Mouse (Mus musculus) adrenal gland, adult 18-20 months (tissue): Measurements from ENCODE around the gene Srprb. TPM values are rescaled to one million over a fixed set of nuclear protein-coding genes. Genes with fewer than 3 reads are reported as not detected.
"Not testable (repeated sequence)": the region's sequence is repeated elsewhere in the genome, so short reads cannot be mapped to it uniquely, and the experiment has no call there.

Experiments used
- DNase-seq, 2 experiments: peaks; one replicate each; pipeline ENCODE4 v3.0.0; 2021 to 2022; ENCODE audit warnings: low spot score in 2 of 2
- total RNA-seq, 2 experiments: library from RNA; stranded (reverse); gene quantifications; 1 replicate in 1 of 2; 2 replicates in 1 of 2; pipeline ENCODE4 v1.2.3; 2021

The Srprb gene
- total RNA-seq, 2 experiments from 2014 or later = 34.3 to 50.9 TPM

DNA sequence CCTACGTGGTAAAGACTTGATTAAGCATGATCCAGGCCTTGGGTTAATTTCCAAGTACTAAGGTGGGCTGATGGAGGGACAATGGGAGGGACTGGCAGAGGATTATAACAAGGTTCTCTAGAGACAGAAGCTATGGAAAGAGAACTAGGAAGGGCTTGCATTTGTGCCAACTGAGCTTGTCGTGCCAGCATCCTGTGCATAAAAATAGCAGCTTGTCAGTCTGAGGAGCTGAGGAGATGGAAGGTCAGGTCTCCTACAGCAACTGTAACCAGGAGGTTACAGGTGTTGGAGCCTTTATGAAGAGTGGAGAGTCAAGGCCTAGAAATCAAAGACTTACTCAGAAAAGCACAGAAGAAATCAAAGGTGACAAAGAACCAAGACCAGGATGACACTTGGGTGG lies 11.7 kb upstream of the Srprb start:
- DNase-seq = no peak

DNA sequence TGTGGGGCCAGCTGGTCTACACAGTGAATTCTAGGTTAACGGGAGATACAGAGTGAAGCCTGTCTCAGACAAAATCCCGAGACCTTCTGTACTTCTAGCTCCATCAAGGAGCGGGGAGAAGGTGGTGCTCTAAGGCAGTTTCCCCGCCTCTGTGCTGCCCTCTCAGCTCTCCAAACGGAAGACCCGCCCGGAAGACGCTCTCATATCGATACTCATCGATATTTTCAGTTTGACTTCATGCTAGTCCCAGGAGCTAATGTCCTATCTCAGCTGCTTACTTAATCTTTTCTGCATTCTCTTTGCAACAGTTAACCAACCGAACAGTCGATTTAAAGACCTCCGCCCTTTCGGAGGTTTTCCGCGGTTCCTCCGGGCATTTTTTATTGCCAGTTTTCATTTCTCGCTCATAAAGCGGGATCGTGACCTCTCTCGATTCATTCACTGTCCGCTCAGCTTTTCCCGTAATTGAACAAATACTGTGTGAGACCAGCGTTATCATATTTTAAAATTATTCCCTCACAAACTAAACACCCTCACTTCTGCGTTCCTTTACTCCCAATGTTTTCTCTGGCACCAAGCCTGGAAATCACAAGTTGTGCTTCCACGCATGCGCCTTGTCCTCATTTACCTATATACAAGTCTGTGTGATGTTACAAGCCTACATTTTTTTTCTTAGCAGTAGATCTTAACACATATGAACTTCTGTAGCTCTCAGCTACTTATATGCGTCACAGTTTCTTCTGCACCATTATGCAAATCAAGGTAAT lies 10.9 kb upstream of the Srprb start:
- DNase-seq = no peak

DNA sequence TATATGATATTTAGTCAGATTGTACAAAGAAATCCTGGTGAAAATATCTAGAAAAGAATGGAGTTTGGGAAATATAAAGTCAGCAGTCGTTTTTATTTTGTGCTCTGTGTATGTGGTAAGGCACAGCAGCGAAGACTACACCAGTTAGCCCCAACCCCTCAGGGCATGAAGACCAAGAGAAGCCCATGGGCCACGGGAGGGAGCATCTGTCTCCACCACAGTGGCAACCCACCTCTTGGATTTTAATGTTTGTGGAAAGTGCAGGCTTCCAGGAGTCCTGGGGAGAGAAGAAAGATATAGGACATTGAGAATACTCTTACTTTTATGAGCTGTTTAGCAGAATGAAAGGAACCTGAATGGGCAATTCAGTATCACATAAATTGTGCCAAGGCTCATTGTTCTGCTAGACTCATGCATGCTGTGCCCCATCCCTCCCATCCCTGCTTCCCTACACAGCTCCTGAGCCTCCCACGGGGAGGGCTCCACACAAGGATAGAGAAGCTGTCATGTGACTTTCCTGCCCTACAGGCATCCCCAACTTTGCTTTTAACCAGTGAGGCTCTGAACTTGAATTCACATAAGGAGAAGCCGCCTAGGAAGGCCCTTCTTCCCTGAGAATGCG lies 7.0 kb upstream of the Srprb start:
- no peak for DNase-seq

DNA sequence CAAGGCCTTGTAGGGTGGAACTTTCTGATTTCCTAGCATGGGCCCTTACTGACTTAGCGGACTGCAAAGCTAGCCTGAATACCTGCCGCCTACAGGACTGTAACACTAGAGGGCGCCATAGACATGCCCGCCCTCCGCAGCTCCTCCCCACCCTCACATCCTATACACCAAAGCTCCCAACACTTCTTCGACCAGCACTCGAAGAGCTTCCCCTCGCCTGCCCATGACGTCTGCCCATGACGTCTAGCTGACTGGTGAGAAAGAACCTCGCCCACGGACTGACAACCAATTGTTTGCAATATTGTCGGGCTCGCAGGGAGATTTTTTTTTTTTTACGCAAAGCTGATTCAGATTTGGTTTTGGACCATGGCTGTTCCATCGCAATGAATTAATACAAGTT lies 5.9 kb upstream of the Srprb start:
- peak; percentile 47 to 54 for DNase-seq

DNA sequence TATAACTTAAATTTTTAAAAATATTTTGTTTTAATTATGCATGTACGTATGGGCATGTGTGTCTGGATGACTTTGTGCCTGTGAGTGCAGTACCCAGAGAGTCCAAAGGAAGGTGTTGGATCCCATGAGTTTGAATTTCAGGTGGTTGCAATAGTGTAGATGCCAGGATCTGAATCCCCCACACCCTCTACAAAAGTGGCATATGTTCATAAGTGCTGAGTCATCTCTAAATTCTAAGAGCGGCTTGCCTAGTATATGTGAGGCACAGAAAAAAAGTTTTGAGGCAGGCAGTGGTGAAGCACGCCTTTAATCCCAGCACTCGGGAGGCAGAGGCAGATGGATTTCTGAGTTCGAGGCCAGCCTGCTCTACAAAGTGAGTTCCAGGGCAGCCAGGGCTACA lies 3.8 kb upstream of the Srprb start:
- DNase-seq = no peak

DNA sequence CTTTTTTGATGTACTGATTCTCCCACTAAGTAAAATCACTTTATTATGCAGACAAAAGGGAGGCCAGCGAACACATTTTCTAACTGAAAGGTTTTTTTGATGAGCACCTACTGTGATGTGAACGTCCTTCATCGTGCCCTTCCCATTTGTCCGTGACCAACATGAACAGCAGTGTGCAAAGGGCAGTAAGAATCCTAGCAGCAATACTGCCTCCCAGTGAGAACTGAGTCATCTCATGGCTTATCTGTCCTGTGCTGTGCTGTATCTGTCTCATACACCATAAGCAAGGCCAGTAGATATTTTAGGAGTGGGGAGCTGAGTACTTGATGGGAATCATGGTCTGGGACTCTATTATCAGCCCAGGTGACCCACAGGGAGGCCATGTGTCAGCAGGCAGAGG lies 13.5 kb downstream of the Srprb start:
- DNase-seq = no peak

DNA sequence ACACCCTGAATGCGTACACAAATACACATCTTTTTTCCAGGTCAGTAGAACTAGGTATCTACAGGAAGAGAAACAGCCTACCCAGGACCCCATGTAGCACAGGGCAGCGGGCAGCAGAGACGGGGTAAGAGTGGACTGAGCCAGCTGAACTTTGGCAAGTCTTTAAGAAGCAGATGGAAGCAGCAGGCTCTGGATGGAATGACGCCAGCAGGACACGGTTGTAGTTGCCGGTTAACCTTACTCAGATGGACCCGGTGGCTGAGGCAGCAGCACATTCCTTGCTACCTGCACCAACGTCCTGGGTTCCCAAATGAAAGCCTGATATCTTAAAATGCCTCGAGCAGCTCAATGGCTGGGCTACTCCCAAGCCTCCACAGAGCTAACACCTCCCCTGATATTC lies 15.2 kb downstream of the Srprb start:
- no peak for DNase-seq

DNA sequence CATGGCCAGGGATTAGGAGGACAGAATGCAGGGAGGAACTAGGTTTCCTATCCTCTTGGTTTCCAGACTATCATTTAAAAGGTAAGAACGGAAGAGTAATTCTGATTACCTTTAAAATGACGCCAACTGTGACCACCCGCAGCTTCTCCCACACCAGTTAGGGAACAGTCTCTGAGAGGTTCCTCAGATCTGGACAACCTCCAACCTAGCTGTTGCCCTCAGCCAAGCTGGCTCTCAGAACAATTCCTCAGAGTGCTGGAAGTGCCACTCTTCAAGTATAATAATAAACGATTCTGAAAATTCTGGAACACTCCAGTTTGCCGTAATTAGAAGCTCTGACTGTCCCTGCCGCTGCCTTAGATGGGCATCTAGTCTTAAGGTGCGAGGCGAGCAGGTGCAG lies 16.0 kb downstream of the Srprb start:
- no peak for DNase-seq

DNA sequence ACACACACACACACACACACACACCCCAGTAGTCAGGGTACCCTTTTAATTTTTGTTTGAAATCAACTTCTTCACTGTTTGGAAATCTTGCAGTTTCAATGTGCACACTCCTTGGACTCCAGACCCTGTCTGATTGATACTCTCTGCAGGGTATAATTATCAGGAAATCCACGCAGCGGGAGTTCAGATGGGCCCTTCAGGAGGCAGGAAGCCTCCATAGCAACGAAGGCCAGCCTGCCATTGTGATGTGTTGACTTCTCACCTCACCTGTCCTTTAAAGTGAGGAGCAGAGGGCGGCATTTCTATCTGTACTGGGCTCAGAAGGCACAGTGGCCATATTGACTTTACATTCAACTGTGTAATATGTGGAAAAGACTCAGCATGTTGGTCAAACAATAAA lies 17.1 kb downstream of the Srprb start:
- DNase-seq = no peak

DNA sequence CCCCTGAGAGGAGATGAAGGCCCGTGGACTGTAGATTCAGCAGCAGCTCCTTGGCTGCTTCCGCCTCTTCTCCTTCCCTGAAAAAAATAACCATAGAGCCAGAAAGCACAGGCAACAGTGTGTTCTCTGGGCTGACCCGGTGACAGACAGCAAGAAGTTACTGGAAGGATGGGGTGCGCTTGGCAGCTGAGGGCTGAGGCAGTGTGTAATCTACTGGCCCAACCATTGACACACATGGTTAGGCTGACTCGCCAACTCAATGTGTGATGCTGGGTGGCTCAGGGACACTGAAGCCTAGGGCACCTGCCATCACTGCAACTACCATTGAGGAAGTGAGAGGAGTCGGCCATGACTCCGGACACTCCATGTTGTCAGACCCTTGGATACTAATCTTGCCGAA lies 20.1 kb downstream of the Srprb start:
- DNase-seq = no peak

DNA sequence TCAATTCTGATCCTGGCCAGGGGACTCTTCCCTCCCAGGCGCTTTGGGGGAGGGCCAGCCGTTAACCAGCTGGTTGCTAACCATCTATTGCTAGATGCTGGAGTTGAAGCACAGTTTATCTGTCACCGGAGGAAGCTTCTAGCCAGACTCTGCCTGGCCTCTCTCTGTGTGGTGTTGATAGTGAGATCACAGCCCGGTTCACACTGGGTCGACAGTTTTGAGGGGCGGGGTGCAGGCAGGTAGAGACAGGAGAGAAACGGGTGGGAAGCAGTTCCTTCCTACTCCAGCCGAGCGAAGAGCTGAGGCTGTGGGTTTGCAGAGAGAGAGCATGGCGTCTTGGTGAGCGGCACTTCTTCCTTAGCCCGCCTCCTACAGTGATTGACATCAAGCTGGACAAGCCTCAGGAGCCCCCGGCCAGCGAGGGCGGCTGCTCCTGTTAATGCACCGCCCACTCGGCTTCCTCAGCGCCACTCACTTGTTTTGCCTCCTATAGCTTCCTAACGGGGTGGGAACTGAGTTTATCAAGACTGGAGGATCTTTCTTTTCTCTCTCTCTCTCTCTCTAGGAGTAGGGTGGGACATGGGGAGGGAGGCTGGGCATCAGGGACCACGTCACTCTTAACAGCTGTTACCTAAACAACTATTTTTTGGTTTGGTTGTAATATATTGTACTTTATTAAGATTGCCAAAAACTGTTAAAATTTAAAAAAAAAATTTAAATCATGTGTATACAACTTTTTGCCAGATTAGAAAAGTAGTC lies 21.0 kb downstream of the Srprb start:
- peak; percentile 54 to 64 for DNase-seq

DNA sequence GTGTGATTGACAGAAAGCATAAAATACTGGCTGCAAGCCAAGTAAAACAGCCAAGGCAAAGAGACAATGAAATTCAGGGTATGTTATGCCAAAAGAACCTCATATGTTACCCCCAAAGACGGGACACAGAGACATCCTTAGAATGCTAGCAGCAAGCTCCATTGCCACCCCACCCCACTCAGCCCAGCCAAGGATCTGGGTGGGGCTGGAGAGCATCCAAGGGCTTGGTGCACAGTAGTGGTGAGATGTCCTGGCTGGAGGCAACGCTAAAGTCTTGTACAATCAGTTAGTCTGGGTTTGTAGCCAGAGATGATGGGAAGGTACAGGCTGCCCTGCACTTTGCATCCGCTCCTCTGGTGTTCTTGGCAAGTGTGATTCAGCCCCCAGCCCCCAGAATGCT lies 21.6 kb downstream of the Srprb start:
- DNase-seq = peak in 1 of 2 experiments; percentile 34

DNA sequence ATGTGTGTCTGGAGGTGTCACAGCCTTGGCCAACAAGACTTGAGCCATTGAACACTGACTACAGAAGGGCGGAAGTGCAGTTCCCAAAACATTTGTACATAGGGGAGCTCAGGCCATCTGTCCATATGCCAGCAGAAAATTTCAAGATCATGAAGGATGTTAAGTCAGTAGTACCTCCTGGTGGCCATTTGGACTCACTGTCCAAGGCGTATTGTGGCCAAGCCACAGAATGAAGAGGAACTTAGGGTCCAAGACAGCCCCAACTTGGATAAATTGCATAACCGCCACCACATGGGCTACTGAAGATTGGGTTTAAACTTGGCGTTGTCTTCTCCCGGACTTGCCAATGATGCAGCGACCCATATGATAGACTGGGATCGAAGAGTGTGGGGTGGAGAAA lies 26.2 kb downstream of the Srprb start:
- no peak for DNase-seq

DNA sequence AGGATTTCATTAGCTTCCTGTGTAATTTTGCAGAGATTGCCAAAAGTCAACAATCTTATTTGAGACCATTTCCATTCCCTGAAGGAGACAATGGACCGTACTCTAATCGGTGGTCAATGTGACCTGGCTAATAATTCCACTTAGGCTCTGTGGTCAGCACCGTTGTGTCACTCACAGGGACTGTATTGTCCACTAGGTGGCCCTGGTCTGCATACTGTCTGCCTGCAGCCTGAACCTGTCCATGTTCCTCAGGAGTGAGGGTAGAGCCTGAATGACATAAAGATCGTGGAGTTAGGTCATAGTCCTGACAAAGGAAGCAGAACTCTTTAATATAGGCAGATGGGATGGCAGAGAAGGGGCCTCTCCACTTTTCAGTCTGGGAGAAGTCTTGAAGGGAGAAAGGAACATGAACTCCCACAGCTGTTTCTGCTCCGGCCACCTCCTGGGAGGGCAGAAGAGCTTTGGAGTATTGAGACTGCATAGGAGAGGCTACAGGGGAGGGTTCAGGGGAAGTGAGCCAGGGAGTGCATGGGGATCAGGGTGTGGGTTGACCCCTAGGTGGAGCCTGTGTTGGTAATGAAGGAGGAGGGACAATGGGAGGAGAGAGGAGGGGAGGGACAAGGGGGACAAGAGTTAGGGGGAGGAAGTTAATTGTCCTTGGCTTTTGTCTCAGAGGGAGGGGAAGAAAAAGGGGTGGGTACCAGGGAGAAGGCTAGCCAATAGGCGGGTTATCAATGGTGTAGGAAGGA lies 27.0 kb downstream of the Srprb start:
- no peak for DNase-seq

DNA sequence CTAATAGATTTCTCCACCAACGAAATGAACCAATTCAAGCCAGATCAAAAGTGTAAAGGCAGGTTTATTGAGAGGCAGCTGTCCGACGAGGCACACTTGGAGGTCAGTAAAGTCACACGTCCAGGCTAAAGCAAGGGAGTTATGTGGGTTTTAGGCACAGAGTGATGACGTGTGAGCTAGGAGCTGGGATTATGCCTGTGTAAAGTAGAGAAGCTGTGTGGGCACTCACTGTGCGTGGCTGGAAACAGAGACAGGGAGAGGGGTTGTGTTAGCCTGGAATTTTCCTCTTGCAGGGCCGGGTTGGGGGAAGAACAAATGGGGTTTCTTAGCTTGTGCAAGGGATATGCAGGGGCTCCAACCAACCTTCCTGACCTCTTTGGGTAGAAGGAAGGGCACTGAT lies 33.2 kb downstream of the Srprb start:
- DNase-seq = no peak

DNA sequence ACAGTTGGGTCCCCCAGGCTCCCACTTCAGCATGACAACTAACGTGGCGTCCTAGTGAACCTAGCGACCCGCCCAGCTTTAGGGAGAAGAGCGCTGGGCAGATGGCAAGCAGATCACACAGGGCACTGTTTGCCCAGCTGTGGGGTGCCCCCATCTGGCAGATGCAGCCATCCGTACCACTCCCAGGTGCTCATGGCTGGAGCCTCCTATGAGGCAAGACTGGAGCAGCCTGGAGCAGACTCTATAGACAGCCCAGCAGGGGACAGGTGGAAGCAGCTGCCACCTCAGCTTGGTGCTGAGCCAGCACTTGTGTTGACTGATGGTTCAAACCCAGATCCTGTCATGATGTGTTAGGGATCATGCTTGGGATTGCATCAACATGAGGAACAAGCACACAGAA lies 33.9 kb downstream of the Srprb start:
- DNase-seq = no peak

DNA sequence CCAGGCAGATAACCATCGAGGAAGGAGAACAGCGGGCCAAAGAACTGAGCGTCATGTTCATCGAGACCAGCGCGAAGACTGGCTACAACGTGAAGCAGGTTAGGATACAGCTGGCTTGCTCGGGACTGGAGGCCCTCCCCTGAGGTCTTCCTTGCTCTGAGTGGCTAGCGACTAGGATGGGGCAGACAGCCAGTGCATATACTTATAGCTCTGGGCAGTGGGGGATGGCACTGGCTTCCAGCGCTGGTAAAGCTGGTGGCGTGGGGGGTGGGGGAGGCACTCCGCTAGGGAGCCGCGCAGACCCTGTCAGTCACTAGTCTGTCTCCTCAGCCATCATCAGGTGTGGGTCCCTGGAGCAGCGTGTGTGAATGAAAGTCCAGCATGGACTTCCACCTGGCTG lies 38.1 kb downstream of the Srprb start:
- DNase-seq = no peak

DNA sequence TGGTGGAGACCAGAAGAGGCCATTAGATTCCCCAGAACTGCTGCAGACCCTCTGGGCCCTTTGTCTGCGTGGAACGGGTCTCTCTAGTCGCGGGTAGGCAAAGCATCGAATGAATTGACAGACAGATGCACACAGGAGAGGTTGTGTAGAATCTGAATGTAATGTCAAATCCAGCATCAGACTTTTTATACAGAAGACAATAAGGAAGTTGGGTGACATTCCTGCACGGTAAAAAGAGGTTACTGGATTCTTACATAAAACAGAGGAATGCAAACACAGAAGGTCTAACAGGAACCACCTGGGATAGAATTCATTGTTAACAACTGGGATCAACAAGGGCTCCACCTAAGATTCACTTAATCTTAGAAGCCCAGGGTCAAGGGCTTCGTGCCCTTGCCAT lies 46.8 kb downstream of the Srprb start:
- DNase-seq = not testable (repeated sequence)

DNA sequence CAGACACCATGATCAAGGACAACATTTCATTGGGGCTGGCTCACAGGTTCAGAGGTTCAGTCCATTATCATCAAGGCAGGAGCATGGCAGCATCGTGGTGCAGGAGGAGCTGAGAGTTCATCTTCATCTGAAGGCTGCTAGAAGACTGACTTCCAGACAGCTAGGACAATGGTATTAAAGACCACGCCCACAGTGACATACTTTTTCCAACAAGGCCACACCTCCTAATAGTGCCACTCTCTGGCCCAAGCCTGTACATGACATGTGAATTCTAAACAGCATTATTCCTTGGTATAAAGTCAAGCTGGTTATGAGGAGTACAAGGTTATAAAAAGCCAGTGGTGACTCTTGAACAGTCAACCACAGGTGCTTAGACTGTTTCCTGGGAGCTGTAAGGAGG lies 47.4 kb downstream of the Srprb start:
- no peak for DNase-seq

DNA sequence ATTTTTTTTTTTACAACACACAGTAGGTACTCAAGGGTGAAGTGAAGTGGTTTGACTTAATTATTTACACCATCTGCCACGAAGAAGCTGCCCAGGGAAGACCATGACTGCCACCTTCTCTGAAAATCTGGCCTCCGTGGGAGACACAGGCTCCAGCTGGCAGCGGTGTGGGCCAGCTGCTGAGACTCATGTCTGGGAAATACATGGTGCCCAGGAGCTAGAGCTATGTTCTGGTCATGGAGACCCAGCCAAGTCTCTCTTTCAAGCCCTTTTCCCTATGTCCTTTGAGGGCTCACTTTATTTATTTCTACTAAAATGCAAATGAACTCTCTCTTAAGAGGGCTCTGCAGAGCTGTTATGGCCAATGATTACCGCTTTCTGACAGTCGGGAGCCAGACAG lies 48.7 kb downstream of the Srprb start:
- DNase-seq = no peak

DNA sequence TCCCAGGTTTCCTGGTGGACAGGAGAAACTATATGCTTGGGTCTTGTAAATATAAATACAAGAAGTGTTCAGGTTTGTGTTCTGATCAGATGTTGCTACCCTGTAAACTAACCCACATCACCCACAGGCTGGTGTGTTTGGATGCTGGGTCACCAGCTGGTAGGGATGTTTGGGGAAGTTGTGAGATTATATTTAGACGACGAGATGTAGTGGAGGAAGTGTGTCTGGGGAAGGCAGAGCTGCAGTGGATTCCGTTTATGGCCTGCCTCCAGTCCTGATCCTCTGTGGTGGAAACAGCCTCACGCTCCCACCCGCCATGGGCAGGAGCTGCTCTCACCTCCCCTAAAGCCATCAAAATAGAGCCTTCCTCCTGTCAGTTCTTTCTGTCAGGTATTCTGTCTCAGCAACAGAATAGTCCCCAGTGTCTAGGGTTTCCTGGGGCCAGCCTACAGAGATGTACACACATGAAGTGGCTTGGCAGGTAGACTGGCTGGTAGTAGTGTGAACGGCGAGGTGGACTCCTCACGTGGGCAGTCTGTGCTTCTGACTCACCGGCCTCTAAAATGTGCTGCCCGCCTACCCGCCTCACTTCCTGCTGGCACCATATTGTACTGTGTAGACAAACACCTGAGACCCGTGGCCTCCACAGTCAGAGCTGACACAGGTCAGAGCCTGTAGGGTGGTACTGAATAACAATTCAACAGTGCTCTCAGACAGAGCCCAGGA lies 52.7 kb downstream of the Srprb start:
- DNase-seq = no peak
